Mouse (Mus musculus) forebrain, postnatal 0 days (tissue): ENCODE results near the gene Ift52. TPM values are rescaled to one million over a fixed set of nuclear protein-coding genes. Genes with fewer than 3 reads are reported as not detected.
A peak's percentile ranks its signal among the peaks of the same experiment; 100 is the strongest.

Source experiments
- ATAC-seq: fragments of 200-750 bp; cut with Nextera tagmentation; 2 replicates; pipeline ENCODE4 v1.8.0; 2017; ENCODE audit warnings: mild to moderate bottlenecking, moderate library complexity
- DNase-seq: peaks from one replicate; pipeline ENCODE4 v3.0.0-alpha.2; 2015
- H3K27ac ChIP-seq: fragments of 300-500 bp; sonication (generic); 2 replicates; pipeline ENCODE4 v1.5.1; 2014; ENCODE audit warnings: low read depth, mild to moderate bottlenecking, antibody characterized with exemption, low read length, moderate library complexity, mixed read lengths
- H3K27me3 ChIP-seq: fragments of 300-500 bp; sonication (generic); 2 replicates; pipeline ENCODE4 v1.6.1; 2014; ENCODE audit warnings: mild to moderate bottlenecking, low read length, mixed read lengths; ENCODE audit not compliant: insufficient read depth
- H3K36me3 ChIP-seq: fragments of 300-500 bp; sonication (generic); 2 replicates; pipeline ENCODE4 v1.6.1; 2014; ENCODE audit warnings: mild to moderate bottlenecking, moderate library complexity; ENCODE audit not compliant: insufficient read depth
- H3K4me1 ChIP-seq: fragments of 300-500 bp; sonication (generic); 2 replicates; pipeline ENCODE4 v1.6.1; 2014; ENCODE audit warnings: antibody characterized with exemption; ENCODE audit not compliant: insufficient read depth
- H3K4me2 ChIP-seq: fragments of 300-500 bp; sonication (generic); 2 replicates; pipeline ENCODE4 v1.6.1; 2014; ENCODE audit warnings: low read depth, mild to moderate bottlenecking, moderate library complexity
- H3K4me3 ChIP-seq: fragments of 300-500 bp; sonication (generic); 2 replicates; pipeline ENCODE4 v1.5.1; 2014; ENCODE audit warnings: low read depth, low read length, mixed read lengths
- H3K9ac ChIP-seq: fragments of 300-500 bp; sonication (generic); 2 replicates; pipeline ENCODE4 v1.6.1; 2014; ENCODE audit warnings: mild to moderate bottlenecking
- H3K9me3 ChIP-seq: fragments of 300-500 bp; sonication (generic); 2 replicates; pipeline ENCODE4 v1.6.1; 2016; ENCODE audit warnings: low read length
- CTCF ChIP-seq: sonication (generic); IDR thresholded peaks from 2 replicates; pipeline ENCODE4 v1.5.1; 2016; ENCODE audit warnings: antibody characterized with exemption, control low read depth, low read depth
- WGBS: fragments of 180-500 bp; shearing (Covaris S2); extraction: QIAGEN DNeasy Blood & Tissue Kit; methylation state at CpG from one replicate; pipeline ENCODE4 v1.1.7; 2014; 5-methylcytosine and 5-hydroxymethylcytosine counted together
- polyA plus RNA-seq: library from polyadenylated mRNA; unstranded; fragments of >200 nt; fragmentation: Nextera tagmentation; extraction: Ambion mirVana; gene quantifications from 2 replicates; pipeline ENCODE4 v1.2.1, GENCODE M21; 2015
- total RNA-seq: library from RNA; depleted of rRNA; stranded (reverse); fragments of >200 nt; gene quantifications from 2 replicates; pipeline ENCODE4 v1.2.3, GENCODE M21; 2014

Ift52 gene
- total and polyA plus RNA-seq, 2 experiments from 2014 or later, result 21.3 to 31.4 TPM

GRCm38 (mm10) chr2:163031289-163031688 lies 14.1 kb downstream of the Ift52 start:
- Histone ChIP-seq H3K27me3 (no peaks in the 10 kb centered on the region), H3K4me1 (no peaks in the 10 kb centered on the region), H3K36me3 (peaks cover 77% of the 10 kb centered on the region), H3K27ac (no peak overlapping the region), H3K4me3 (no peak overlapping the region), H3K9ac (no peak overlapping the region), H3K4me2 (no peak overlapping the region), H3K9me3 (no peaks in the 10 kb centered on the region)
- WGBS, result 91% methylated on average over 5 of the region's 5 CpGs
- TF ChIP-seq CTCF, result no peak
- ATAC-seq (no peak), DNase-seq (no peak)

- no peak overlapping the region for H3K27ac ChIP-seq
- no peak for TF ChIP-seq CTCF
- H3K27me3 ChIP-seq, result no peaks in the 10 kb centered on the region
- H3K9me3 ChIP-seq, result no peaks in the 10 kb centered on the region
- DNase-seq (no peak), ATAC-seq (no peak)
- no peak overlapping the region for H3K4me3 ChIP-seq
- no peak overlapping the region for H3K4me2 ChIP-seq
- H3K36me3 ChIP-seq, result peaks cover 77% of the 10 kb centered on the region
- WGBS, result 75% methylated on average over 2 of the region's 2 CpGs
- H3K9ac ChIP-seq, result no peak overlapping the region
- H3K4me1 ChIP-seq, result no peaks in the 10 kb centered on the region
Observed at GRCm38 (mm10) chr2:163031757-163032156, 14.6 kb downstream of the Ift52 start.

- Histone ChIP-seq H3K27me3 (no peaks in the 10 kb centered on the region), H3K4me3 (no peak overlapping the region), H3K9ac (no peak overlapping the region), H3K27ac (no peak overlapping the region), H3K9me3 (no peaks in the 10 kb centered on the region), H3K4me1 (no peaks in the 10 kb centered on the region), H3K4me2 (no peak overlapping the region), H3K36me3 (peaks cover 72% of the 10 kb centered on the region)
- 35% methylated on average over 4 of the region's 4 CpGs for WGBS
- ATAC-seq (no peak), DNase-seq (no peak)
- TF ChIP-seq CTCF, result no peak
Observed at GRCm38 (mm10) chr2:163032622-163033021, 15.5 kb downstream of the Ift52 start.

- H3K4me2 ChIP-seq, result no peak overlapping the region
- WGBS, result 91% methylated on average over 7 of the region's 7 CpGs
- H3K4me1 ChIP-seq, result no peaks in the 10 kb centered on the region
- H3K27ac ChIP-seq, result no peak overlapping the region
- H3K9me3 ChIP-seq, result no peaks in the 10 kb centered on the region
- no peak overlapping the region for H3K4me3 ChIP-seq
- no peak overlapping the region for H3K9ac ChIP-seq
- H3K27me3 ChIP-seq, result no peaks in the 10 kb centered on the region
- DNase-seq, result no peak
- TF ChIP-seq CTCF, result no peak
- H3K36me3 ChIP-seq, result peaks cover 79% of the 10 kb centered on the region
- no peak for ATAC-seq
Observed at GRCm38 (mm10) chr2:163039940-163040339, 22.8 kb downstream of the Ift52 start.

GRCm38 (mm10) chr2:163048125-163048524 lies 31.0 kb downstream of the Ift52 start:
- 6% methylated on average over 10 of the region's 10 CpGs for WGBS
- peak; percentile 93 for TF ChIP-seq CTCF
- Histone ChIP-seq H3K27me3 (no peaks in the 10 kb centered on the region), H3K27ac (no peak overlapping the region), H3K9ac (no peak overlapping the region), H3K36me3 (peaks cover 35% of the 10 kb centered on the region), H3K4me1 (no peaks in the 10 kb centered on the region), H3K9me3 (no peaks in the 10 kb centered on the region), H3K4me2 (peak overlapping the region; percentile 52), H3K4me3 (peak overlapping the region; percentile 19)
- ATAC-seq, result peak; percentile 87
- peak; percentile 87 for DNase-seq

GRCm38 (mm10) chr2:163049116-163049515 lies 32.0 kb downstream of the Ift52 start:
- no peak overlapping the region for H3K9ac ChIP-seq
- H3K4me3 ChIP-seq, result no peak overlapping the region
- no peak for ATAC-seq
- no peaks in the 10 kb centered on the region for H3K4me1 ChIP-seq
- H3K9me3 ChIP-seq, result no peaks in the 10 kb centered on the region
- H3K27me3 ChIP-seq, result no peaks in the 10 kb centered on the region
- no peak overlapping the region for H3K27ac ChIP-seq
- TF ChIP-seq CTCF, result no peak
- DNase-seq, result no peak
- 88% methylated on average over 2 of the region's 2 CpGs for WGBS
- H3K36me3 ChIP-seq, result peaks cover 26% of the 10 kb centered on the region
- H3K4me2 ChIP-seq, result no peak overlapping the region

GRCm38 (mm10) chr2:163051691-163052090 lies 34.5 kb downstream of the Ift52 start:
- H3K27ac ChIP-seq, result no peak overlapping the region
- no peak for TF ChIP-seq CTCF
- H3K9me3 ChIP-seq, result no peaks in the 10 kb centered on the region
- no peak overlapping the region for H3K9ac ChIP-seq
- H3K4me1 ChIP-seq, result peaks cover 9% of the 10 kb centered on the region; the same call in 1 of the 2 replicates
- no peak overlapping the region for H3K4me2 ChIP-seq
- DNase-seq (no peak), ATAC-seq (no peak)
- H3K4me3 ChIP-seq, result no peak overlapping the region
- no peaks in the 10 kb centered on the region for H3K27me3 ChIP-seq
- H3K36me3 ChIP-seq, result peaks cover 7% of the 10 kb centered on the region
- 71% methylated on average over 1 of the region's 1 CpGs for WGBS
